Mouse (Mus musculus): ENCODE measurements around the gene Pnkp.

DNA sequence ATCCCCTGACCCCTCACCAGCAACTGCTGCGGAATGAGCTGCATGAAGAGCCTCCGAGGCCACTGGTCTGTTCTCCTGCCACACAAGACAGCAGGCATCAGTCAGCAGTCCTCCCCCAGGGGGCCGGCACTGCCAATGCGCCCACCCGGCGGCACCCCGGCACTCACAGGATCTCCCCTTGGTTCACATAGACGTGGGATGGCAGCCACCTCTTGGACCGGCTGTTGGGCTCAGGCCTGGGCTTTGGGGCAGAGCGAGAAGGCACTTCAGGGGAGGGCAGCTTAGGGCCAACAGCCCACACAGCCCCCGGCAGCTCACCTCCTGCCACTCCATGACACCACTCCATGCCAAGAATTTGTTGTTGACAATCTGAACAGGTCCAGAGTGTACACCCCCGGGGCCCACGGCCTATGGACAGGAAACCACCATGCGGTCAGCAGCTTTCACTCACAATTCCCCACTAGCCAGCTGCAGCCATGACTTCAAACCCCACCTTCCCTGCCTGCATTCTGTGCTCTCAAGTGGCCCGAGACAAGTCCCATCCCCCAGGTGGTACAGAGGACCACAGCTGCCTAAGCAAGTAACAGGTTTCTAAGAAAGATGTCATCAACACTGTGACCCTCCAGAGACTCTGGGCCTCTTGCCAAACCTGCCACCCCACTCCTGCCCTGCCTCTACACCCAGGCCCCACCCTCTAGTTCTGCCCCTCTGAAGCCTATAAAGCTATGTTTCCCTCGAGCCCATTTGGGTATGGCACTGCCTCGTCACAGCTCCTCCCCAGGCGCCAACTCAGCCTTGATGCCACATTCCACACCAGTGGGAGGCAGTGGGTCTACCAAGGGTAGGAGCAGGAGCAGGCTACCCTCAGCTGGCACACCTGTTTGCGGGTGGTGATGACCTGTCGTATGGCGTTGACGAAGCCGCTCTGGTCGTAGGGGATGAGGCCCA is 7.9 kb downstream of the Pnkp start:
- TF ChIP-seq RAD21 (IDR thresholded peaks at IDR 0.05; ENCODE audit: low read depth, low read length) (no peak), POLR2A (IDR thresholded peaks at IDR 0.05; ENCODE audit: low read depth, low read length) (no peak), SMC3 (IDR thresholded peaks at IDR 0.05; ENCODE audit: low read depth, low read length) (no peak), ZMIZ1 (IDR thresholded peaks at IDR 0.05; ENCODE audit: low read depth, low read length) (no peak), MAX (IDR thresholded peaks at IDR 0.05; ENCODE audit: low read length) (no peak)
